Mouse (Mus musculus) embryo, embryonic 11.5 days (tissue): ENCODE results near the gene Rhoq.

ENCODE experiments used
- DNase-seq: peaks from one replicate; pipeline ENCODE4 v3.0.0-alpha.2; 2012; ENCODE audit warnings: low read depth, low spot score

The Rhoq gene

GRCm38 (mm10) chr17:86962894-86963585 is at the start of gene Rhoq:
Gene Rhoq (plus strand): TSS chr17:86963082.
- DNase-seq = peak; percentile 78

- DNase-seq = no peak
These were observed 47.3 kb upstream of the Rhoq start for GRCm38 (mm10) chr17:86915540-86915939.

- no peak for DNase-seq
These were observed 45.8 kb upstream of the Rhoq start, which contains the start of gene Tmem247 for GRCm38 (mm10) chr17:86917048-86917447. Gene Tmem247 (plus strand): TSS chr17:86917348.

- DNase-seq = no peak
These were observed 44.1 kb upstream of the Rhoq start for GRCm38 (mm10) chr17:86918786-86919185.

- no peak for DNase-seq
These were observed 43.2 kb upstream of the Rhoq start for GRCm38 (mm10) chr17:86919729-86920128.

GRCm38 (mm10) chr17:86924679-86925078 is 38.2 kb upstream of the Rhoq start:
- no peak for DNase-seq

GRCm38 (mm10) chr17:86926836-86927235 is 36.0 kb upstream of the Rhoq start:
- no peak for DNase-seq

GRCm38 (mm10) chr17:86929355-86929754 is 33.5 kb upstream of the Rhoq start:
- DNase-seq = no peak

GRCm38 (mm10) chr17:86929981-86930380 is 32.9 kb upstream of the Rhoq start:
- DNase-seq = no peak

- DNase-seq = no peak
These were observed 30.0 kb upstream of the Rhoq start for GRCm38 (mm10) chr17:86932896-86933295.

GRCm38 (mm10) chr17:86937064-86937463 is 25.8 kb upstream of the Rhoq start:
- DNase-seq = no peak

- DNase-seq = peak; percentile 53
These were observed 25.3 kb upstream of the Rhoq start for GRCm38 (mm10) chr17:86937497-86938155.

GRCm38 (mm10) chr17:86938683-86939082 is 24.2 kb upstream of the Rhoq start:
- no peak for DNase-seq

- DNase-seq = no peak
These were observed 20.8 kb upstream of the Rhoq start for GRCm38 (mm10) chr17:86942112-86942511.

GRCm38 (mm10) chr17:86943158-86943557 is 19.7 kb upstream of the Rhoq start:
- DNase-seq = no peak

GRCm38 (mm10) chr17:86946078-86946477 is 16.8 kb upstream of the Rhoq start:
- no peak for DNase-seq

- no peak for DNase-seq
These were observed 14.8 kb upstream of the Rhoq start, which contains the start of gene Atp6v1e2 for GRCm38 (mm10) chr17:86947840-86948796. Gene Atp6v1e2 (minus strand): TSS chr17:86947897.

GRCm38 (mm10) chr17:86948801-86949200 is 14.1 kb upstream of the Rhoq start:
- no peak for DNase-seq

- no peak for DNase-seq
These were observed 5.6 kb upstream of the Rhoq start for GRCm38 (mm10) chr17:86957239-86957638.

- DNase-seq = no peak
These were observed 4.9 kb upstream of the Rhoq start for GRCm38 (mm10) chr17:86957968-86958367.

- no peak for DNase-seq
These were observed 1.5 kb upstream of the Rhoq start for GRCm38 (mm10) chr17:86961301-86961841.
